Mouse (Mus musculus) frontal cortex, adult (tissue): ENCODE measurements at regions not wholly inside any gene's neighbourhood (a gene's known extent, or its start where the extent isn't known, plus 50 kb on each side); places are given as distances from the start of the nearest gene placed in this dataset.

Experiments
- ATAC-seq: cut with Nextera tagmentation; 2 replicates; pipeline ENCODE4 v1.9.2; 2017; ENCODE audit warnings: mild to moderate bottlenecking, moderate library complexity, mixed read lengths; ENCODE audit not compliant: low TSS enrichment

GRCm38 (mm10) chr10:46905337-46905736 lies 1327.7 kb downstream of the Hace1 start:
- ATAC-seq = no peak

- ATAC-seq = no peak
Observed at GRCm38 (mm10) chr10:46922527-46923200, 1345.0 kb downstream of the Hace1 start.

- ATAC-seq = no peak
Observed at GRCm38 (mm10) chr10:46934311-46934710, 1356.7 kb downstream of the Hace1 start.

- ATAC-seq = no peak
Observed at GRCm38 (mm10) chr10:46936248-46936970, 1358.8 kb downstream of the Hace1 start.

GRCm38 (mm10) chr10:46939338-46939737 lies 1361.7 kb downstream of the Hace1 start:
- peak; percentile 85 for ATAC-seq

GRCm38 (mm10) chr10:46939819-46940218 lies 1362.2 kb downstream of the Hace1 start:
- no peak for ATAC-seq

- ATAC-seq = no peak
Observed at GRCm38 (mm10) chr10:46952940-46953339, 1375.3 kb downstream of the Hace1 start.

GRCm38 (mm10) chr10:46954701-46955100 lies 1377.1 kb downstream of the Hace1 start:
- peak; percentile 62 for ATAC-seq

GRCm38 (mm10) chr10:46980410-46980809 lies 1402.8 kb downstream of the Hace1 start:
- no peak for ATAC-seq

GRCm38 (mm10) chr10:46999701-47000100 lies 1422.1 kb downstream of the Hace1 start:
- no peak for ATAC-seq

GRCm38 (mm10) chr10:47028765-47029164 lies 1451.1 kb downstream of the Hace1 start:
- ATAC-seq = peak; percentile 92

GRCm38 (mm10) chr10:47054672-47055071 lies 1477.0 kb downstream of the Hace1 start:
- no peak for ATAC-seq

- ATAC-seq = peak; percentile 72; the same call in 1 of the 2 replicates
Observed at GRCm38 (mm10) chr10:47102551-47102950, 1524.9 kb downstream of the Hace1 start.
